Mouse (Mus musculus): ENCODE results near the gene Zdhhc17.
A peak's percentile ranks its signal among the peaks of the same experiment; 100 is the strongest.

Zdhhc17 gene

GRCm38 (mm10) chr10:111005611-111006488 is 4.1 kb downstream of the Zdhhc17 start:
- no peak for DNase-seq (ENCODE audit: low read depth, low spot score)

GRCm38 (mm10) chr10:111004220-111004619 is 5.7 kb downstream of the Zdhhc17 start:
- DNase-seq (ENCODE audit: low read depth, low spot score): no peak

GRCm38 (mm10) chr10:110999201-110999600 is 10.7 kb downstream of the Zdhhc17 start:
- DNase-seq (ENCODE audit: low read depth, low spot score): no peak

GRCm38 (mm10) chr10:110997180-110997579 is 12.8 kb downstream of the Zdhhc17 start:
- no peak for DNase-seq (ENCODE audit: low read depth, low spot score)

GRCm38 (mm10) chr10:110994761-110995160 is 15.2 kb downstream of the Zdhhc17 start:
- DNase-seq (ENCODE audit: low read depth, low spot score): no peak

- no peak for DNase-seq (ENCODE audit: low read depth, low spot score)
Measured at GRCm38 (mm10) chr10:110993249-110993648, 16.7 kb downstream of the Zdhhc17 start.

GRCm38 (mm10) chr10:110992047-110992431 is 17.9 kb downstream of the Zdhhc17 start:
- DNase-seq (ENCODE audit: low read depth, low spot score): no peak

- no peak for DNase-seq (ENCODE audit: low read depth, low spot score)
Measured at GRCm38 (mm10) chr10:110991307-110992046, 18.5 kb downstream of the Zdhhc17 start.

GRCm38 (mm10) chr10:110989729-110990128 is 20.2 kb downstream of the Zdhhc17 start:
- peak; percentile 23 for DNase-seq (ENCODE audit: low read depth, low spot score)

- no peak for DNase-seq (ENCODE audit: low read depth, low spot score)
Measured at GRCm38 (mm10) chr10:110986682-110987081, 23.3 kb downstream of the Zdhhc17 start.

GRCm38 (mm10) chr10:110982771-110983170 is 27.2 kb downstream of the Zdhhc17 start:
- DNase-seq (ENCODE audit: low read depth, low spot score): no peak

- DNase-seq (ENCODE audit: low read depth, low spot score): no peak
Measured at GRCm38 (mm10) chr10:110980441-110980840, 29.5 kb downstream of the Zdhhc17 start.

GRCm38 (mm10) chr10:110979431-110979830 is 30.5 kb downstream of the Zdhhc17 start:
- no peak for DNase-seq (ENCODE audit: low read depth, low spot score)

- no peak for DNase-seq (ENCODE audit: low read depth, low spot score)
Measured at GRCm38 (mm10) chr10:110977379-110977778, 32.6 kb downstream of the Zdhhc17 start.

GRCm38 (mm10) chr10:110976046-110976445 is 33.9 kb downstream of the Zdhhc17 start:
- DNase-seq (ENCODE audit: low read depth, low spot score): peak; percentile 70

- no peak for DNase-seq (ENCODE audit: low read depth, low spot score)
Measured at GRCm38 (mm10) chr10:110974885-110975284, 35.1 kb downstream of the Zdhhc17 start.

GRCm38 (mm10) chr10:110974463-110974862 is 35.5 kb downstream of the Zdhhc17 start:
- peak; percentile 13 for DNase-seq (ENCODE audit: low read depth, low spot score)

- DNase-seq (ENCODE audit: low read depth, low spot score): no peak
Measured at GRCm38 (mm10) chr10:110971998-110972397, 37.9 kb downstream of the Zdhhc17 start.

GRCm38 (mm10) chr10:110971483-110971882 is 38.5 kb downstream of the Zdhhc17 start:
- no peak for DNase-seq (ENCODE audit: low read depth, low spot score)

GRCm38 (mm10) chr10:110971044-110971443 is 38.9 kb downstream of the Zdhhc17 start:
- DNase-seq (ENCODE audit: low read depth, low spot score): no peak

GRCm38 (mm10) chr10:110962172-110962571 is 47.8 kb downstream of the Zdhhc17 start:
- DNase-seq (ENCODE audit: low read depth, low spot score): no peak

GRCm38 (mm10) chr10:110960841-110961240 is 49.1 kb downstream of the Zdhhc17 start:
- no peak for DNase-seq (ENCODE audit: low read depth, low spot score)

GRCm38 (mm10) chr10:110959781-110960180 is 50.2 kb downstream of the Zdhhc17 start:
- DNase-seq (ENCODE audit: low read depth, low spot score): no peak

Measured in forelimb bud, embryonic 11.5 days (tissue).